Mouse (Mus musculus): ENCODE measurements around the gene Nrxn2. TPM values are rescaled to one million over a fixed set of nuclear protein-coding genes. Genes with fewer than 3 reads are reported as not detected.

Nrxn2 gene
- polyA plus RNA-seq, 2 experiments, result 2.6 to 3.6 TPM

DNA sequence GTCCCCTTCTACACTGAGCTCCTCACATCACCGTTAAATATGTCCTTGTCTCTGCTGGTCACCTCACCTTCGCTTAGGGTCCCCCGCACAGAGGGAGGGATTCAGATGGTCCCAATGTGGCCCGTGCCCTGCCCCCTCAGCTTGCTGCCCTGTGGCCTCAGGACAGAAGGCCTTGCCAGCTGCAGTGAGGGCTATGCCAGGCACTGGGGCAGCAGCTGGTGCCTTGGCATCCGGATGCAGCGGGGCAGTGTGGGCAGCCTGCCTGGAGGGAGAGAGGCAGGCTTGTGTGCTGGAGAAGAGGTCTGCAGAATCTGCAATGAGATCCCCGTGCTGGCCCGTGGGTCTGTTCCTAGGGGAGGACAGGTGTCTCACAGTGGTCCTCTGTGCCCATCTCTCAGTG, 34.8 kb downstream of the Nrxn2 start:
- Histone ChIP-seq H3K4me1 (ENCODE audit: control insufficient read depth, insufficient read depth, low read length) (no peaks in the 10 kb centered on the region; the same call in 1 of the 2 replicates), H3K27me3 (ENCODE audit: control insufficient read depth, insufficient read depth, low read length) (no peaks in the 10 kb centered on the region), H3K9ac (ENCODE audit: low read depth, low read length, severe bottlenecking) (no peak overlapping the region), H3K36me3 (ENCODE audit: control insufficient read depth, insufficient read depth, low read length) (no peaks in the 10 kb centered on the region), H3K4me3 (replicated peaks; ENCODE audit: low read length) (no peak overlapping the region), H3K4me2 (replicated peaks; ENCODE audit: low read depth, low read length, severe bottlenecking) (no peak overlapping the region), H3K27ac (replicated peaks; ENCODE audit: low read depth, low read length) (no peak overlapping the region), H3K9me3 (ENCODE audit: control insufficient read depth, low read length) (no peaks in the 10 kb centered on the region)
- DNase-seq (ENCODE audit: low spot score) (no peak), ATAC-seq (ENCODE audit: low FRiP score, low read depth) (no peak)
- WGBS, result 91% methylated on average over 8 of the region's 8 CpGs
- TF ChIP-seq POLR2A (IDR thresholded peaks at IDR 0.05; ENCODE audit: borderline replicate concordance, extremely low read depth, insufficient read depth, insufficient read length), result no peak

DNA sequence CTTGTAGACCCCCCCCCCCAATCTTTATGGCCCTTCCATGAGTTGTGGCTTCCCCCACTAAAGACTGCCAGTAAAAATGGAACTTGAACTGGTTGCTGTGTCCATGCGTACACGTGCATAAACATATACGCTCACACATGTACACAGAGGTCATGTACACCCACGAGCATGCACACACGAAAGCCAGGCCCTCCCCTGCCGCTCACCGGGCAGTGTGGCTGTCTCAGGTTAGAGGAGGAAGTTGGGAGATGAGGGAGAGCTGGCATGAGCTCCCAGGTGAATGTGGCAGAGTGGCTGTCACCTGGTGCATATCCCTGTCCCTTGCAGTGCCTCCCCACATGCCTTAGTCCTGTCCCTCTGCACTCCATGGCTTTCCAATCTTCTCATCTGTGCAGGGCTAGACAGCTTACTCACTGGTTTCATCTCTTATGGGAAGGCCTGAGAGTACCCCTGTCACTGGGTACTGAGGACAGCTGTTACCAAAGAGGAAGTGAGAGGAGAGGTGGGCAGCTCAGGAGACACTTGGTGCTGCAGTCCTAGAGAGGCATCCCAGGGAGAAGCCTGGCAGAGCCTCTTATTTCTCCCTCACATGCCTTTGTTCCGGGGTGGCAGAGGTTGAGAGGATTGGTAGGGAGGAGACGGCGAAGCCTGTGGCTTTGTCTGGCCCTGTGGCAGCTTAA, 35.6 kb downstream of the Nrxn2 start:
- no peak overlapping the region for H3K9ac ChIP-seq (ENCODE audit: low read depth, low read length, severe bottlenecking)
- no peak overlapping the region for H3K27ac ChIP-seq (replicated peaks; ENCODE audit: low read depth, low read length)
- H3K4me1 ChIP-seq (ENCODE audit: control insufficient read depth, insufficient read depth, low read length), result no peaks in the 10 kb centered on the region; the same call in 1 of the 2 replicates
- no peaks in the 10 kb centered on the region for H3K27me3 ChIP-seq (ENCODE audit: control insufficient read depth, insufficient read depth, low read length)
- DNase-seq (ENCODE audit: low spot score) (no peak), ATAC-seq (ENCODE audit: low FRiP score, low read depth) (no peak)
- no peak overlapping the region for H3K4me3 ChIP-seq (replicated peaks; ENCODE audit: low read length)
- WGBS, result 81% methylated on average over 10 of the region's 10 CpGs
- no peaks in the 10 kb centered on the region for H3K9me3 ChIP-seq (ENCODE audit: control insufficient read depth, low read length)
- TF ChIP-seq POLR2A (IDR thresholded peaks at IDR 0.05; ENCODE audit: borderline replicate concordance, extremely low read depth, insufficient read depth, insufficient read length), result no peak
- no peak overlapping the region for H3K4me2 ChIP-seq (replicated peaks; ENCODE audit: low read depth, low read length, severe bottlenecking)
- H3K36me3 ChIP-seq (ENCODE audit: control insufficient read depth, insufficient read depth, low read length), result no peaks in the 10 kb centered on the region

DNA sequence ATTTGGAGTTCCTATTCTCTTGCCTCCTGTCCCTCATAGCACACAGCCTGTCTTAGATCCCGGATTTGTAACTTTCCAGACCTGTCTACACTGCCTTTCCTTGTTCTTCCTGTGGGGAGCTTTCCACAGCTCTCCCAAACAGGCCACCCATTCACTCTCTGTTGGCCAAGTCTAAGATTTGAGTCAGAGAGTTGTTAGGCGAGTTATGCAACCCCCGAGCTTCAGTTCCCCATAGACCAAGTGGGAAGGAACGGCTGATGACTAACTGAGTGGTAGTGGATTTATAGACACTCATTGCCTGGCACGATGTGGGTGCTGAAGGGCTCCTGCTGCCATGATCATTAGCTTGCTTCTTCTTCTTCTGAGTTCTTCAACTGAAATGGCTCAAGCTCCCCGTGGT, 41.0 kb downstream of the Nrxn2 start:
- Histone ChIP-seq H3K36me3 (ENCODE audit: control insufficient read depth, insufficient read depth, low read length) (no peaks in the 10 kb centered on the region), H3K4me2 (replicated peaks; ENCODE audit: low read depth, low read length, severe bottlenecking) (no peak overlapping the region), H3K4me1 (ENCODE audit: control insufficient read depth, insufficient read depth, low read length) (no peaks in the 10 kb centered on the region), H3K4me3 (replicated peaks; ENCODE audit: low read length) (no peak overlapping the region), H3K9me3 (ENCODE audit: control insufficient read depth, low read length) (no peaks in the 10 kb centered on the region), H3K27ac (replicated peaks; ENCODE audit: low read depth, low read length) (no peak overlapping the region), H3K27me3 (ENCODE audit: control insufficient read depth, insufficient read depth, low read length) (no peaks in the 10 kb centered on the region), H3K9ac (ENCODE audit: low read depth, low read length, severe bottlenecking) (no peak overlapping the region)
- ATAC-seq (ENCODE audit: low FRiP score, low read depth) (no peak), DNase-seq (ENCODE audit: low spot score) (no peak)
- TF ChIP-seq POLR2A (IDR thresholded peaks at IDR 0.05; ENCODE audit: borderline replicate concordance, extremely low read depth, insufficient read depth, insufficient read length), result no peak
- WGBS, result 74% methylated on average over 6 of the region's 6 CpGs

DNA sequence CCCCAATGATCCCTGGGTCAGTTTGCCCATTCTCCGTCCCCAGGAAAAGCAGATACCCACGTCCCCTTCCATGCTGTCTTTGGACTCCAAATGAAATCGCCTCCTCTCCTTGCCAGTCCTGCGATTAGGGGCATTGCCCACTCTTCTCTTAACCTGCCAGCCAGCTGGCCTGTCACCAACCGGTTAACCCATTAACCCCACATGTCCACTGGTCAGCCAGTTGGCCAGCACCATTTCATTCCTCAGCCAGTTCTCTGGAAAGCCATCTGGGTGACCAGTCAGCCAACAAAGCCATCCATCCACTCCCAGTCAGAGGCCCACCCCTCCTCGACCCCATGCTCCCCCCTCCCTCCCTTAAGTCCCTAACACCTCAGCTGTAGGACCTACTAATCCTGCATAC, 44.3 kb downstream of the Nrxn2 start:
- Histone ChIP-seq H3K4me1 (ENCODE audit: control insufficient read depth, insufficient read depth, low read length) (no peaks in the 10 kb centered on the region), H3K27ac (replicated peaks; ENCODE audit: low read depth, low read length) (no peak overlapping the region), H3K4me3 (replicated peaks; ENCODE audit: low read length) (no peak overlapping the region), H3K4me2 (replicated peaks; ENCODE audit: low read depth, low read length, severe bottlenecking) (no peak overlapping the region), H3K9me3 (ENCODE audit: control insufficient read depth, low read length) (no peaks in the 10 kb centered on the region), H3K9ac (ENCODE audit: low read depth, low read length, severe bottlenecking) (no peak overlapping the region), H3K36me3 (ENCODE audit: control insufficient read depth, insufficient read depth, low read length) (no peaks in the 10 kb centered on the region), H3K27me3 (ENCODE audit: control insufficient read depth, insufficient read depth, low read length) (no peaks in the 10 kb centered on the region)
- ATAC-seq (ENCODE audit: low FRiP score, low read depth) (no peak), DNase-seq (ENCODE audit: low spot score) (no peak)
- TF ChIP-seq POLR2A (IDR thresholded peaks at IDR 0.05; ENCODE audit: borderline replicate concordance, extremely low read depth, insufficient read depth, insufficient read length), result no peak
- 40% methylated on average over 6 of the region's 6 CpGs for WGBS

DNA sequence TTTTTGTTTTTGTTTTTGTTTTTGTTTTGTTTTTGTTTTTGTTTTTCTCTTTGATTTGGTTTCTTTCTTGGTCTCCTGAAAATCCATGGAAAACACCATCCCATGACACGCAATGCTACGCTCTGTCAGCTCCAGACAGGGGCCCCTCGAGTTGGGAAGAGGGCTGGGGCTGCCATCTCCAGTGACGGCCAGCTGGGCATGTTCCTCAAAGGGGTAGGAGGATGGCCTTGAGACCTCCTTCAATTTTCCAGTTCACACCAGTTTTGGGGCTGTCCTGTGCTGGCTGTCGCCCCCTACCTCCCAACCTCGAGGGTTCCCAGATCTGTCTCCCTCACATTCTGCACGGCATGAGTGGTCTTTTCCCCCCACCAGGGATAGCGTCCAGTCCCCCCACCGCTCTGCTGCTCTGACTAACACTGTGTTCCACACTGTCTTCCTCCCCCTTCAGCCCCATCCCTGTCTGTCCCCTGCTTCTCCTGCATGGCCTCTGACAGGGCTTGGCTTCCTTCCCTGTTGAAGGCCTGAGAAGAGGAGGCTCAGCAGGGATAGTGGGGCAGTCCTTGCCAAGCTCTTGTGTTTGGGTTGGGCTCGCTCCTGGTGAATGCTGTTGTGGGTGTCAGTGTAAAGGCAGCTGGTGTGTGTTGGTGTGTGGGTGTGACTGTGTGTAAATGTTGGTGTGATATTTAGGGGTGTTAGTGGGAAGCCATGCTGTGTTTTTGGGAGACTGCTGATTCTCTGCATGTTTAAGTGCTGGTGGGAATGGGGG, 46.0 kb downstream of the Nrxn2 start:
- H3K9ac ChIP-seq (ENCODE audit: low read depth, low read length, severe bottlenecking), result no peak overlapping the region
- no peak overlapping the region for H3K4me3 ChIP-seq (replicated peaks; ENCODE audit: low read length)
- 49% methylated on average over 10 of the region's 10 CpGs for WGBS
- DNase-seq (ENCODE audit: low spot score), result no peak
- ATAC-seq (ENCODE audit: low FRiP score, low read depth), result no peak
- H3K9me3 ChIP-seq (ENCODE audit: control insufficient read depth, low read length), result no peaks in the 10 kb centered on the region
- H3K36me3 ChIP-seq (ENCODE audit: control insufficient read depth, insufficient read depth, low read length), result no peaks in the 10 kb centered on the region
- H3K27ac ChIP-seq (replicated peaks; ENCODE audit: low read depth, low read length), result no peak overlapping the region
- no peaks in the 10 kb centered on the region for H3K4me1 ChIP-seq (ENCODE audit: control insufficient read depth, insufficient read depth, low read length)
- no peak for TF ChIP-seq POLR2A (IDR thresholded peaks at IDR 0.05; ENCODE audit: borderline replicate concordance, extremely low read depth, insufficient read depth, insufficient read length)
- H3K27me3 ChIP-seq (ENCODE audit: control insufficient read depth, insufficient read depth, low read length), result no peaks in the 10 kb centered on the region
- no peak overlapping the region for H3K4me2 ChIP-seq (replicated peaks; ENCODE audit: low read depth, low read length, severe bottlenecking)

Measured in limb, embryonic 14.5 days (tissue).